Mouse (Mus musculus) midbrain, embryonic 16.5 days (tissue): ENCODE measurements around the gene Zfp944. TPM values are rescaled to one million over a fixed set of nuclear protein-coding genes. Genes with fewer than 3 reads are reported as not detected.

Source experiments
- polyA plus RNA-seq: library from polyadenylated mRNA; unstranded; fragments of >200 nt; fragmentation: Nextera tagmentation; extraction: Ambion mirVana; gene quantifications from 2 replicates; pipeline ENCODE4 v1.2.1, GENCODE M21; 2015

Zfp944 gene
- polyA plus RNA-seq, 1 experiment from 2014 or later, result 14.0 TPM

Other genes with a start within 250 kb of the Zfp944 start
- 2.2 and 2.6 TPM in 2 replicates for gene Zfp947, start 195.2 kb downstream of the Zfp944 start, polyA plus RNA-seq
- gene Zfp994, start 135.8 kb downstream of the Zfp944 start, polyA plus RNA-seq, result 3.8 and 3.9 TPM in 2 replicates
- gene CT030661.1, start 46.6 kb downstream of the Zfp944 start, polyA plus RNA-seq, result 12.6 and 13.3 TPM in 2 replicates
- gene Zfp758, start 53 bp upstream of the Zfp944 start, polyA plus RNA-seq, result 10.7 and 11.9 TPM in 2 replicates
- 37.3 and 38.2 TPM in 2 replicates for gene Zfp946, start 62.8 kb upstream of the Zfp944 start, polyA plus RNA-seq
- not detected in 2 replicates for gene Vmn2r111, start 212.1 kb upstream of the Zfp944 start, polyA plus RNA-seq
- not detected in 2 replicates for gene Vmn2r112, start 239.6 kb upstream of the Zfp944 start, polyA plus RNA-seq